Mouse (Mus musculus) CH12.LX (cell line): ENCODE measurements around the gene Txk.

Experiments
- EP300 ChIP-seq: IDR thresholded peaks from 2 replicates; pipeline ENCODE4 v1.6.1; 2011; ENCODE audit warnings: low read length, improper control_type of control experiment
- NRF1 ChIP-seq: IDR thresholded peaks from 2 replicates; pipeline ENCODE4 v1.6.1; 2014; ENCODE audit warnings: low read depth, mild to moderate bottlenecking, inconsistent platforms, low read length, improper control_type of control experiment, moderate library complexity
- RCOR1 ChIP-seq: conservative IDR thresholded peaks from 2 replicates; pipeline ENCODE4 v1.6.1; 2012; ENCODE audit warnings: low read depth, mild to moderate bottlenecking, inconsistent platforms, low read length, improper control_type of control experiment
- TCF12 ChIP-seq: IDR thresholded peaks from 2 replicates; pipeline ENCODE4 v1.6.1; 2014; ENCODE audit warnings: low read depth, mild to moderate bottlenecking, inconsistent platforms, low read length, improper control_type of control experiment
- USF1 ChIP-seq: IDR thresholded peaks from 2 replicates; pipeline ENCODE4 v1.6.1; 2014; ENCODE audit warnings: low read depth, mild to moderate bottlenecking, inconsistent platforms, low read length, improper control_type of control experiment

DNA sequence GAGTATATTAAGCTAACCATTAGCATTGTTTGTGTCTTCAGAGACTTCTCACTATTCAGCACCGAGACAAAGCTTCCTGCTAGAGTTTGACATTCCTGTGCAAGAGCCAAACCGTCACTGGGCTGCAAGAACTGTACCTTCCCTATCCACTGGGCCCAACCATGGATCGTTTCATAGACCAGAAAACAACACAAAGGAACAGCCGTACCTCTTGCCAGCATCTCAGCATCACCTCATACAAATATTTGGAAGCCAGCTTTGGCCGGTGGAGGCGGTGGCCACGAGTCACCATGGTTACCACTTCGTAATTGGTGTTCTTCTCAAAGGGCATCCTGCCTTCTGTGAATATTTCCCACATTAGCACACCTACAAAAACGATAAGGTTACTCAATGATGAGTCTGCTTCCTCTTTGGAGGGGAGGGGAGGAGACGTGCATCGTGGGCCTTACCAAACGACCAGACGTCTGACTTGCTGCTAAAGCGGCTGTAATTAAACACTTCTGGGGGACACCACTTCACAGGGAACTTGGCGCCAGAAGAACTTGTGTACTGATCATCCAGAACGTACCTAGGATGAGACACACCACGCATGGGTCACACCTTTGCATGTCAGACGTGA is 4.7 kb upstream of the Txk start:
- TF ChIP-seq EP300 (no peak), USF1 (no peak), RCOR1 (no peak), NRF1 (no peak), TCF12 (no peak)
